Mouse (Mus musculus): ENCODE measurements at regions not wholly inside any gene's neighbourhood (a gene's known extent, or its start where the extent isn't known, plus 50 kb on each side); places are given as distances from the start of the nearest gene placed in this dataset.
"Not testable (repeated sequence)": the region's sequence is repeated elsewhere in the genome, so short reads cannot be mapped to it uniquely, and the experiment has no call there.

GRCm38 (mm10) chr6:37618990-37619389 is 89.0 kb downstream of the Akr1d1 start:
- peak in 1 of 2 experiments; percentile 5 for DNase-seq (ENCODE audit: low spot score in 2 of 2)

GRCm38 (mm10) chr6:37621364-37622029 is 91.5 kb downstream of the Akr1d1 start:
- DNase-seq (ENCODE audit: low spot score in 2 of 2), result no peak

- DNase-seq (ENCODE audit: low spot score in 2 of 2), result no peak
These were observed 92.3 kb downstream of the Akr1d1 start for GRCm38 (mm10) chr6:37622273-37622672.

- no peak for DNase-seq (ENCODE audit: low spot score in 2 of 2)
These were observed 97.2 kb downstream of the Akr1d1 start for GRCm38 (mm10) chr6:37627206-37627605.

GRCm38 (mm10) chr6:37633948-37634347 is 104.0 kb downstream of the Akr1d1 start:
- no peak for DNase-seq (ENCODE audit: low spot score in 2 of 2)

- no peak for DNase-seq (ENCODE audit: low spot score in 2 of 2)
These were observed 112.1 kb downstream of the Akr1d1 start for GRCm38 (mm10) chr6:37642066-37642465.

GRCm38 (mm10) chr6:37642701-37643121 is 112.7 kb downstream of the Akr1d1 start:
- DNase-seq (ENCODE audit: low spot score in 2 of 2), result no peak

GRCm38 (mm10) chr6:37643176-37643575 is 113.2 kb downstream of the Akr1d1 start:
- no peak for DNase-seq (ENCODE audit: low spot score in 2 of 2)

- no peak for DNase-seq (ENCODE audit: low spot score in 2 of 2)
These were observed 113.7 kb downstream of the Akr1d1 start for GRCm38 (mm10) chr6:37643718-37644117.

- no peak for DNase-seq (ENCODE audit: low spot score in 2 of 2)
These were observed 115.6 kb downstream of the Akr1d1 start for GRCm38 (mm10) chr6:37645551-37645950.

GRCm38 (mm10) chr6:37657300-37657699 is 127.3 kb downstream of the Akr1d1 start:
- DNase-seq (ENCODE audit: low spot score in 2 of 2), result not testable (repeated sequence)

- no peak for DNase-seq (ENCODE audit: low spot score in 2 of 2)
These were observed 128.2 kb downstream of the Akr1d1 start for GRCm38 (mm10) chr6:37658021-37658650.

- no peak for DNase-seq (ENCODE audit: low spot score in 2 of 2)
These were observed 132.8 kb downstream of the Akr1d1 start for GRCm38 (mm10) chr6:37662747-37663146.

GRCm38 (mm10) chr6:37665576-37665975 is 135.6 kb downstream of the Akr1d1 start:
- no peak for DNase-seq (ENCODE audit: low spot score in 2 of 2)

- DNase-seq (ENCODE audit: low spot score in 2 of 2), result no peak
These were observed 139.4 kb downstream of the Akr1d1 start for GRCm38 (mm10) chr6:37669407-37669806.

GRCm38 (mm10) chr6:37670701-37671100 is 140.7 kb downstream of the Akr1d1 start:
- DNase-seq (ENCODE audit: low spot score in 2 of 2), result no peak

- no peak for DNase-seq (ENCODE audit: low spot score in 2 of 2)
These were observed 149.9 kb downstream of the Akr1d1 start for GRCm38 (mm10) chr6:37679871-37680270.

- not testable (repeated sequence) for DNase-seq (ENCODE audit: low spot score in 2 of 2)
These were observed 151.4 kb downstream of the Akr1d1 start for GRCm38 (mm10) chr6:37681331-37681730.

GRCm38 (mm10) chr6:37686094-37686493 is 156.1 kb downstream of the Akr1d1 start:
- no peak for DNase-seq (ENCODE audit: low spot score in 2 of 2)

GRCm38 (mm10) chr6:37688866-37689617 is 159.1 kb downstream of the Akr1d1 start:
- DNase-seq (ENCODE audit: low spot score in 2 of 2), result no peak

- no peak for DNase-seq (ENCODE audit: low spot score in 2 of 2)
These were observed 159.7 kb downstream of the Akr1d1 start for GRCm38 (mm10) chr6:37689696-37690095.

GRCm38 (mm10) chr6:37691976-37692644 is 162.1 kb downstream of the Akr1d1 start:
- DNase-seq (ENCODE audit: low spot score in 2 of 2), result no peak
